Mouse (Mus musculus): ENCODE results near the gene Grik2. TPM values are rescaled to one million over a fixed set of nuclear protein-coding genes. Genes with fewer than 3 reads are reported as not detected.

Grik2 gene
- 5.0 and 6.5 TPM in 2 replicates for polyA plus RNA-seq (2014; fragmentation: Nextera tagmentation; extraction: Ambion mirVana)

GRCm38 (mm10) chr10:49788381-49788906 is at the start of gene Grik2:
Gene Grik2, minus strand, starts transcription at chr10:49788766.
- H3K27me3 ChIP-seq (ENCODE audit: control insufficient read depth, insufficient read depth, low read length): peaks cover 17% of the 10 kb centered on the region; the same call in 1 of the 2 replicates
- H3K27ac ChIP-seq (ENCODE audit: low read depth, low read length): no peak within 1 kb of the TSS
- peak within 1 kb of the TSS; percentile 82 for H3K4me2 ChIP-seq (replicated peaks; ENCODE audit: low read depth, low read length)
- H3K9ac ChIP-seq (ENCODE audit: low read depth, low read length): peak within 1 kb of the TSS; percentile 48
- ATAC-seq (ENCODE audit: low FRiP score, low TSS enrichment): peak; percentile 88
- H3K4me3 ChIP-seq (ENCODE audit: low read length): peak within 1 kb of the TSS; percentile 42
- no peaks in the 10 kb centered on the region for H3K4me1 ChIP-seq (ENCODE audit: control insufficient read depth, insufficient read depth, low read length)
- H3K9me3 ChIP-seq (ENCODE audit: control insufficient read depth, low read length): no peaks in the 10 kb centered on the region
- no peaks in the 10 kb centered on the region for H3K36me3 ChIP-seq (ENCODE audit: control insufficient read depth, insufficient read depth, low read length)
- under 1% methylated on average over 41 of the region's 41 CpGs for WGBS

GRCm38 (mm10) chr10:49834392-49834791 is 45.8 kb upstream of the Grik2 start:
- ATAC-seq (ENCODE audit: low FRiP score, low TSS enrichment): no peak
- 84% methylated on average over 3 of the region's 3 CpGs for WGBS
- no peak overlapping the region for H3K27ac ChIP-seq (ENCODE audit: low read depth, low read length)
- H3K9ac ChIP-seq (ENCODE audit: low read depth, low read length): no peak overlapping the region
- no peaks in the 10 kb centered on the region for H3K36me3 ChIP-seq (ENCODE audit: control insufficient read depth, insufficient read depth, low read length)
- no peaks in the 10 kb centered on the region for H3K9me3 ChIP-seq (ENCODE audit: control insufficient read depth, low read length)
- no peaks in the 10 kb centered on the region for H3K27me3 ChIP-seq (ENCODE audit: control insufficient read depth, insufficient read depth, low read length)
- no peak overlapping the region for H3K4me3 ChIP-seq (ENCODE audit: low read length)
- no peaks in the 10 kb centered on the region for H3K4me1 ChIP-seq (ENCODE audit: control insufficient read depth, insufficient read depth, low read length)
- H3K4me2 ChIP-seq (replicated peaks; ENCODE audit: low read depth, low read length): no peak overlapping the region

DNA sequence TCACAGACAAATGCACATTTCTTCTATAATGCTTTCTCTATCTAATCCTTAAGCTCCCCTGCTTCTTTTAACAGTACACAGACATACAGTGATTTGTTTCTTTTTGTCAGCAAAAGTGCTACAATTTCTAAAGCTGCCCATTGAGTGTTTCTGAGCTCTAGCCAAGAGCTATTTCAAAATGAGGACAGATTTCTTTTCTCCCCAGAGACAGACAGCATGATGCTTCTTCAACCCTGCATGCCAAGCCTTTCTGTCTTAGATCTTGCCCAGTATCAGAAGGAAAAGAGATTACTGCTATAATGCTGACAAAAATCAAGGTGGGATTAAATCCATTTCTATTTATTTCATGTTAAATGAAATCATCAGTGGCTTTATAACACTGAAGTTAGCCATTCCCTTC is 18.7 kb upstream of the Grik2 start:
- H3K9ac ChIP-seq (ENCODE audit: low read depth, low read length): no peak overlapping the region
- H3K27ac ChIP-seq (ENCODE audit: low read depth, low read length): no peak overlapping the region
- ATAC-seq (ENCODE audit: low FRiP score, low TSS enrichment): no peak
- no peaks in the 10 kb centered on the region for H3K27me3 ChIP-seq (ENCODE audit: control insufficient read depth, insufficient read depth, low read length)
- no peaks in the 10 kb centered on the region for H3K9me3 ChIP-seq (ENCODE audit: control insufficient read depth, low read length)
- no peaks in the 10 kb centered on the region for H3K36me3 ChIP-seq (ENCODE audit: control insufficient read depth, insufficient read depth, low read length)
- no peaks in the 10 kb centered on the region for H3K4me1 ChIP-seq (ENCODE audit: control insufficient read depth, insufficient read depth, low read length)
- no peak overlapping the region for H3K4me2 ChIP-seq (replicated peaks; ENCODE audit: low read depth, low read length)
- H3K4me3 ChIP-seq (ENCODE audit: low read length): no peak overlapping the region

DNA sequence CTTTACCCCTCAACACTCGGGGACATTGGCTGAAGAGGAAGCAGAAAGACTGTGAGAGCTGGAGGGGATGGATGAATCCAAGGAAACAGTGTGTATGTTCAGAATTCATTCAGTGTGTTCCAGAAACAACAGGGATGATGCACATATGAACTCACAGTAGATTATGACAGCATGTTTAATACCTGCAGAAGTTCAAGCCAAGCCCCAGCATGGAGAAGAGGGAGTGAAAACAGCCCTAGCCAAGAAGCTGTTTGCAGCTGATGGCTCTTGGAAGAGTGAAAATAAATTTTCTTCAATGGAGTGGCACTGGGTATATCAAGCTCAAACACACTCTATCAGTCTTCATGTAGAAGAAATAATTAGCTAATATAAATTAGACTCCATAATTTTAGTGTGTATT is 12.4 kb upstream of the Grik2 start:
- H3K9me3 ChIP-seq (ENCODE audit: control insufficient read depth, low read length): no peaks in the 10 kb centered on the region
- H3K27me3 ChIP-seq (ENCODE audit: control insufficient read depth, insufficient read depth, low read length): no peaks in the 10 kb centered on the region
- H3K4me2 ChIP-seq (replicated peaks; ENCODE audit: low read depth, low read length): no peak overlapping the region
- H3K36me3 ChIP-seq (ENCODE audit: control insufficient read depth, insufficient read depth, low read length): no peaks in the 10 kb centered on the region
- no peak overlapping the region for H3K9ac ChIP-seq (ENCODE audit: low read depth, low read length)
- no peak for ATAC-seq (ENCODE audit: low FRiP score, low TSS enrichment)
- H3K27ac ChIP-seq (ENCODE audit: low read depth, low read length): no peak overlapping the region
- 78% methylated on average over 1 of the region's 1 CpGs for WGBS
- H3K4me1 ChIP-seq (ENCODE audit: control insufficient read depth, insufficient read depth, low read length): no peaks in the 10 kb centered on the region
- no peak overlapping the region for H3K4me3 ChIP-seq (ENCODE audit: low read length)

GRCm38 (mm10) chr10:49794129-49794528 is 5.6 kb upstream of the Grik2 start:
- no peaks in the 10 kb centered on the region for H3K27me3 ChIP-seq (ENCODE audit: control insufficient read depth, insufficient read depth, low read length)
- no peak overlapping the region for H3K9ac ChIP-seq (ENCODE audit: low read depth, low read length)
- no peak for ATAC-seq (ENCODE audit: low FRiP score, low TSS enrichment)
- H3K4me3 ChIP-seq (ENCODE audit: low read length): no peak overlapping the region
- no peaks in the 10 kb centered on the region for H3K9me3 ChIP-seq (ENCODE audit: control insufficient read depth, low read length)
- no peak overlapping the region for H3K27ac ChIP-seq (ENCODE audit: low read depth, low read length)
- H3K4me2 ChIP-seq (replicated peaks; ENCODE audit: low read depth, low read length): no peak overlapping the region
- no peaks in the 10 kb centered on the region for H3K36me3 ChIP-seq (ENCODE audit: control insufficient read depth, insufficient read depth, low read length)
- H3K4me1 ChIP-seq (ENCODE audit: control insufficient read depth, insufficient read depth, low read length): no peaks in the 10 kb centered on the region

DNA sequence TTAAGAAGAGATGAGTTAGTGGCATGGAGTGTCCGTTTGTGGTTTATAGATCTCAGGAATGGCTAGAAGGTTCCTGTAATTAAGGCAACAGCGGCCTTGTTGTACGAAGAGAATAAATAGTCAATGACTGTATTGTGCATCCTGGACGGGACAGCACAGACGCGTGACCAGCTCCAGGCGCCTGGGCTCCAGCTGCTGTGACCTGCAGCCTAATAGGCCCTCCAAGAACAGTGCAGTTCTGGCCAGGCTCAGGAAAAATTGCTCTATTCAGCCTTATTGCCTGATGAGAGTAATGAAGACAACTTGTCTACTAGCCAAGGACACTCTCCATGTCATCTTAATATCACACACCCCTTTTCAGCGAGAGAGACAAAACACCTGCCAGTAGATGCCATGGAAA is 1.8 kb upstream of the Grik2 start:
- Histone ChIP-seq H3K4me2 (replicated peaks; ENCODE audit: low read depth, low read length) (no peak overlapping the region), H3K4me1 (ENCODE audit: control insufficient read depth, insufficient read depth, low read length) (no peaks in the 10 kb centered on the region), H3K36me3 (ENCODE audit: control insufficient read depth, insufficient read depth, low read length) (no peaks in the 10 kb centered on the region), H3K9me3 (ENCODE audit: control insufficient read depth, low read length) (no peaks in the 10 kb centered on the region), H3K4me3 (ENCODE audit: low read length) (no peak overlapping the region), H3K9ac (ENCODE audit: low read depth, low read length) (no peak overlapping the region), H3K27me3 (ENCODE audit: control insufficient read depth, insufficient read depth, low read length) (peaks cover 14% of the 10 kb centered on the region; the same call in 1 of the 2 replicates), H3K27ac (ENCODE audit: low read depth, low read length) (no peak overlapping the region)
- WGBS: 51% methylated on average over 8 of the region's 8 CpGs
- no peak for ATAC-seq (ENCODE audit: low FRiP score, low TSS enrichment)

- WGBS: 46% methylated on average over 4 of the region's 4 CpGs
- no peak overlapping the region for H3K27ac ChIP-seq (ENCODE audit: low read depth, low read length)
- no peaks in the 10 kb centered on the region for H3K9me3 ChIP-seq (ENCODE audit: control insufficient read depth, low read length)
- no peaks in the 10 kb centered on the region for H3K36me3 ChIP-seq (ENCODE audit: control insufficient read depth, insufficient read depth, low read length)
- ATAC-seq (ENCODE audit: low FRiP score, low TSS enrichment): 0 out of 2 replicates have a peak, but pooled peaks have one; percentile 30
- no peaks in the 10 kb centered on the region for H3K4me1 ChIP-seq (ENCODE audit: control insufficient read depth, insufficient read depth, low read length)
- H3K4me2 ChIP-seq (replicated peaks; ENCODE audit: low read depth, low read length): no peak overlapping the region
- H3K4me3 ChIP-seq (ENCODE audit: low read length): no peak overlapping the region
- peaks cover 17% of the 10 kb centered on the region; the same call in 1 of the 2 replicates for H3K27me3 ChIP-seq (ENCODE audit: control insufficient read depth, insufficient read depth, low read length)
- H3K9ac ChIP-seq (ENCODE audit: low read depth, low read length): no peak overlapping the region
Measured at GRCm38 (mm10) chr10:49789711-49790110, 1.1 kb upstream of the Grik2 start.

DNA sequence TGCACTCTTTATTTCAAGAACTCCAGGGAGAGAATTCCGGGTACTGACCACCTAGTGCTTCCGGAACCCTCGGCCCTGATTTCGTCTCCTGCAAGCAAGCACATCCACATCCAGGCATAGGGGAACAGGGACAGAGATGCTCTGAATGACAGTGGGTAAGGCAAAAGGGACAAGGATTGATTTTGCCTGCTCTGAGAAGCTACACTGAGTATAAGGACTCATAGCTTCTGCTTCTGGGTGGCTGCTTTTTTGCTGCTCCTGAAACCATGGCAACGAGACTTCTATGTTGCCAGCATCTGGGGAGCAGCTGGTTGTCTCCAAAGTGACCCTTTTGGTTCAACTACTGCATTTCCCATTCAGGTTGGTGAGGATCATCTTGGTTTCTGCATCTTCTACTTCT is 348 bp upstream of the Grik2 start:
- ATAC-seq (ENCODE audit: low FRiP score, low TSS enrichment): 0 out of 2 replicates have a peak, but pooled peaks have one; percentile 32

DNA sequence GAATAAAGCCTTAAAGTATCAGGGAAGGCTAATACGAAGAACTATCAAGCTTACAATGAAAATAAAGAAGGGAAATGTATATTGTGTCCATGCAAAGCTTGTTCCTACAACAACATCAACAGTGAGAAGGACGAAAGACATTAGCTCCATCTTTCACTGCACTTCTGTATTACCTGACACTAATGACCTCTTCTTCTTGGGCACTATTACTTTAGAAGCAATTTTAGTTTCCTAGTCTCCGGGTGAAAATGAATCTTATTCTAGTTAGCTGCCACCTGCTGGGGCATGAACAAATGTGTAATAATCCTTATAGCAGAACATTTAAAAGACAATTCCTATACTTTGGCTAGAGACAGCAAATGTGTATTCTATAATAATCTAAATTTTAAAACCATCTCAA is 1.9 kb downstream of the Grik2 start:
- Histone ChIP-seq H3K4me2 (replicated peaks; ENCODE audit: low read depth, low read length) (no peak overlapping the region), H3K4me3 (ENCODE audit: low read length) (no peak overlapping the region), H3K9ac (ENCODE audit: low read depth, low read length) (no peak overlapping the region), H3K36me3 (ENCODE audit: control insufficient read depth, insufficient read depth, low read length) (no peaks in the 10 kb centered on the region), H3K4me1 (ENCODE audit: control insufficient read depth, insufficient read depth, low read length) (no peaks in the 10 kb centered on the region), H3K9me3 (ENCODE audit: control insufficient read depth, low read length) (no peaks in the 10 kb centered on the region), H3K27ac (ENCODE audit: low read depth, low read length) (no peak overlapping the region), H3K27me3 (ENCODE audit: control insufficient read depth, insufficient read depth, low read length) (peaks cover 17% of the 10 kb centered on the region; the same call in 1 of the 2 replicates)
- no peak for ATAC-seq (ENCODE audit: low FRiP score, low TSS enrichment)
- WGBS: 52% methylated on average over 3 of the region's 3 CpGs

More for the DNA sequence above, 348 bp upstream of the Grik2 start:
- 9% methylated on average over 5 of the region's 5 CpGs for WGBS
- H3K4me3 ChIP-seq (ENCODE audit: low read length): peak overlapping the region; percentile 42
- H3K4me2 ChIP-seq (replicated peaks; ENCODE audit: low read depth, low read length): peak overlapping the region; percentile 82
- peak overlapping the region; percentile 48; the same call in 1 of the 2 replicates for H3K9ac ChIP-seq (ENCODE audit: low read depth, low read length)
- H3K9me3 ChIP-seq (ENCODE audit: control insufficient read depth, low read length): no peaks in the 10 kb centered on the region
- peaks cover 17% of the 10 kb centered on the region; the same call in 1 of the 2 replicates for H3K27me3 ChIP-seq (ENCODE audit: control insufficient read depth, insufficient read depth, low read length)
- no peaks in the 10 kb centered on the region for H3K4me1 ChIP-seq (ENCODE audit: control insufficient read depth, insufficient read depth, low read length)
- no peaks in the 10 kb centered on the region for H3K36me3 ChIP-seq (ENCODE audit: control insufficient read depth, insufficient read depth, low read length)
- H3K27ac ChIP-seq (ENCODE audit: low read depth, low read length): no peak overlapping the region

Data from kidney, embryonic 14.5 days (tissue).